Mouse (Mus musculus) forebrain, embryonic 11.5 days (tissue): Measurements from ENCODE around the gene Rfx8. TPM values are rescaled to one million over a fixed set of nuclear protein-coding genes. Genes with fewer than 3 reads are reported as not detected.
A peak's percentile ranks its signal among the peaks of the same experiment; 100 is the strongest.

Source experiments
- ATAC-seq: fragments of 200-750 bp; cut with Nextera tagmentation; replicated peaks from 2 replicates; pipeline ENCODE4 v1.8.0; 2017; ENCODE audit warnings: moderate TSS enrichment; ENCODE audit not compliant: low FRiP score
- DNase-seq: peaks from one replicate; pipeline ENCODE4 v3.0.0-alpha.2; 2017; ENCODE audit warnings: low spot score
- H3K27ac ChIP-seq: fragments of 300-500 bp; sonication (generic); 2 replicates; pipeline ENCODE4 v1.5.1; 2014; ENCODE audit warnings: low read depth, low read length
- H3K27me3 ChIP-seq: fragments of 300-500 bp; sonication (generic); 2 replicates; pipeline ENCODE4 v1.6.1; 2014; ENCODE audit warnings: mild to moderate bottlenecking, low read length, mixed read lengths; ENCODE audit not compliant: control insufficient read depth, insufficient read depth
- H3K36me3 ChIP-seq: fragments of 300-500 bp; sonication (generic); 2 replicates; pipeline ENCODE4 v1.6.1; 2014; ENCODE audit warnings: mild to moderate bottlenecking, low read length, moderate library complexity, mixed read lengths; ENCODE audit not compliant: control insufficient read depth, insufficient read depth
- H3K4me1 ChIP-seq: fragments of 300-500 bp; sonication (generic); replicated peaks from 2 replicates; pipeline ENCODE4 v1.6.1; 2014; ENCODE audit warnings: low read length, mixed read lengths; ENCODE audit not compliant: control insufficient read depth, insufficient read depth
- H3K4me2 ChIP-seq: fragments of 300-500 bp; sonication (generic); 2 replicates; pipeline ENCODE4 v1.6.1; 2014; ENCODE audit warnings: low read depth, mild to moderate bottlenecking, low read length, moderate library complexity, mixed read lengths; ENCODE audit not compliant: severe bottlenecking
- H3K4me3 ChIP-seq: fragments of 300-500 bp; sonication (generic); 2 replicates; pipeline ENCODE4 v1.5.1; 2014; ENCODE audit warnings: low read depth, low read length
- H3K9ac ChIP-seq: fragments of 300-500 bp; sonication (generic); 2 replicates; pipeline ENCODE4 v1.6.1; 2014; ENCODE audit warnings: low read length
- H3K9me3 ChIP-seq: fragments of 300-500 bp; sonication (generic); 2 replicates; pipeline ENCODE4 v1.6.1; 2016; ENCODE audit warnings: low read length, mixed read lengths; ENCODE audit not compliant: control insufficient read depth
- WGBS: fragments of 180-500 bp; shearing (Covaris S2); extraction: QIAGEN DNeasy Blood & Tissue Kit; methylation state at CpG from one replicate; pipeline ENCODE4 v1.1.7; 2014; 5-methylcytosine and 5-hydroxymethylcytosine counted together
- polyA plus RNA-seq: library from polyadenylated mRNA; unstranded; fragments of >200 nt; fragmentation: Nextera tagmentation; extraction: Ambion mirVana; gene quantifications from 2 replicates; pipeline ENCODE4 v1.2.1, GENCODE M21; 2014

Rfx8 gene
- polyA plus RNA-seq, 1 experiment from 2014 or later, result 0.45 TPM

- no peak for DNase-seq
- WGBS, result 87% methylated on average over 7 of the region's 7 CpGs
Observed at GRCm38 (mm10) chr1:39641667-39642066, 79.1 kb downstream of the Rfx8 start.

DNA sequence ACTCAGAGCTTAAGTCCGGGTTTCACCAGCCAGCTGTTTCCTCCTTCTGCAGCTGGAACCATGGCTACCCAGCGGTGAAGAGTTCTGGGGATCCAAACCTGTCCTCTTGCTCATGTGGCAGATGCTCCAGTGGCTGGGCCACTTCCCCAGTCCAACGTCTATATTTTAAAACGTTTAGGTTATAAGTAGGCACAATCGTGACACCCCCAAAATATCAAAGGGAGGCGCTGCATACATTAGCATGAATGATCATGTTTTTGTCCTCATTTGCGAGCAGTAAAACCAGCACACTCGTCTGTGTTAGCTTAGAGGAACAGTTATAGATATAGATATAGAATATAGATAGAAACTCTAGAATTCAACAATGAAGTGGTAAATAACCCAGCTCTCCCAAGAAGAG lies 83.7 kb downstream of the Rfx8 start:
- Histone ChIP-seq H3K9ac (no peak overlapping the region), H3K4me1 (0 out of 2 replicates have a peak, but pooled peaks cover 2% of the 10 kb centered on the region), H3K36me3 (no peaks in the 10 kb centered on the region), H3K27me3 (no peaks in the 10 kb centered on the region), H3K4me2 (no peak overlapping the region), H3K4me3 (no peak overlapping the region), H3K9me3 (0 out of 2 replicates have a peak, but pooled peaks cover 2% of the 10 kb centered on the region), H3K27ac (no peak overlapping the region)
- DNase-seq (no peak), ATAC-seq (no peak)
- 63% methylated on average over 8 of the region's 8 CpGs for WGBS

More at GRCm38 (mm10) chr1:39641667-39642066, 79.1 kb downstream of the Rfx8 start:
- H3K4me1 ChIP-seq, result 0 out of 2 replicates have a peak, but pooled peaks cover 2% of the 10 kb centered on the region
- no peak overlapping the region for H3K4me3 ChIP-seq
- H3K9me3 ChIP-seq, result 0 out of 2 replicates have a peak, but pooled peaks cover 2% of the 10 kb centered on the region
- no peak overlapping the region for H3K27ac ChIP-seq
- no peak overlapping the region for H3K4me2 ChIP-seq
- H3K9ac ChIP-seq, result no peak overlapping the region
- H3K36me3 ChIP-seq, result no peaks in the 10 kb centered on the region
- H3K27me3 ChIP-seq, result no peaks in the 10 kb centered on the region
- no peak for ATAC-seq

DNA sequence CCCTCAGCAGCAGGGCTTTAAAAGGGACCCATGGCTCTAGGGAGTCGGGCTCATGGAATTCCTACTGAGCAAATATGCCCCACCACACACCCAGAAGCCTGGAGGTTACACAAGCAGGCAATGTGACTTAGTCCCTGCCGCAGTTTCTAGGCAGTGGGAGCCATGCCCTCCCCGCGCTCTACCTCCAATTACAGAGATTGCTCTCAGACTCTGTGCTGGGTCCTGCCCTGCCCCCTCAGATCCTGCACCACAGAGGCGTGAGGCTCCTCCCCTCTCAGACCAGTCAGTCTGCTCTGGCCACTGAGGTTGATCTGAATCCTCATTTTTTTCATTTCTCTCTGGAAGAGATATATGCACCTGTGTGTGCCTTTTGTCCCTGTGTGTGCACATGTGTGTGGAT lies 84.1 kb downstream of the Rfx8 start:
- Histone ChIP-seq H3K9ac (no peak overlapping the region), H3K27ac (no peak overlapping the region), H3K27me3 (no peaks in the 10 kb centered on the region), H3K9me3 (0 out of 2 replicates have a peak, but pooled peaks cover 1% of the 10 kb centered on the region), H3K4me3 (no peak overlapping the region), H3K4me2 (no peak overlapping the region), H3K36me3 (no peaks in the 10 kb centered on the region), H3K4me1 (0 out of 2 replicates have a peak, but pooled peaks cover 2% of the 10 kb centered on the region)
- WGBS, result 4% methylated on average over 5 of the region's 5 CpGs
- ATAC-seq (no peak), DNase-seq (peak; percentile 54)

DNA sequence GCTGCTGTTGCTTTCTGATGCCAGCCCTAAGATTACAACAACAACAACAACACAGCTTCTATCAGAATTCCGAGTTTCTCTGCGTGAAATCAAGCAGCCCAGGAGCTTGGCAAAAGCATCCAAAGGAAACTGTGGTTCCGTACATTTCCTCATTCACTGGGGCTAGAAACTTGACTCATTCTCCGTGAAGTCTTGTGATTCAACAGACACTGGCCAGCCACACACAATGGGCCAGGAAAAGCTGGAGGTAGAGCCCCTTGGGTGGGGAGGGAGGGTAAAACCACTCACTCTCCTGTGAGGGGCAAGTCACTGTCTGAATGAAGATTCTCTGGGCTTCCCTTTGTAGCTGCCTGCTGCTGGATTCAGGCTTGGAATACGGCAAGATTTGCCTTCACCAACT lies 84.6 kb downstream of the Rfx8 start:
- no peaks in the 10 kb centered on the region for H3K9me3 ChIP-seq
- H3K4me2 ChIP-seq, result no peak overlapping the region
- H3K4me1 ChIP-seq, result 0 out of 2 replicates have a peak, but pooled peaks cover 2% of the 10 kb centered on the region
- no peaks in the 10 kb centered on the region for H3K36me3 ChIP-seq
- H3K9ac ChIP-seq, result no peak overlapping the region
- H3K27ac ChIP-seq, result no peak overlapping the region
- H3K4me3 ChIP-seq, result no peak overlapping the region
- ATAC-seq, result no peak
- no peaks in the 10 kb centered on the region for H3K27me3 ChIP-seq
- WGBS, result 34% methylated on average over 5 of the region's 5 CpGs
- DNase-seq, result no peak

- Histone ChIP-seq H3K36me3 (no peaks in the 10 kb centered on the region), H3K9me3 (no peaks in the 10 kb centered on the region), H3K27me3 (no peaks in the 10 kb centered on the region), H3K27ac (no peak overlapping the region), H3K9ac (no peak overlapping the region), H3K4me2 (no peak overlapping the region), H3K4me1 (no peaks in the 10 kb centered on the region), H3K4me3 (no peak overlapping the region)
- ATAC-seq (no peak), DNase-seq (no peak)
- 86% methylated on average over 9 of the region's 9 CpGs for WGBS
Observed at GRCm38 (mm10) chr1:39628606-39629005, 92.2 kb downstream of the Rfx8 start.

DNA sequence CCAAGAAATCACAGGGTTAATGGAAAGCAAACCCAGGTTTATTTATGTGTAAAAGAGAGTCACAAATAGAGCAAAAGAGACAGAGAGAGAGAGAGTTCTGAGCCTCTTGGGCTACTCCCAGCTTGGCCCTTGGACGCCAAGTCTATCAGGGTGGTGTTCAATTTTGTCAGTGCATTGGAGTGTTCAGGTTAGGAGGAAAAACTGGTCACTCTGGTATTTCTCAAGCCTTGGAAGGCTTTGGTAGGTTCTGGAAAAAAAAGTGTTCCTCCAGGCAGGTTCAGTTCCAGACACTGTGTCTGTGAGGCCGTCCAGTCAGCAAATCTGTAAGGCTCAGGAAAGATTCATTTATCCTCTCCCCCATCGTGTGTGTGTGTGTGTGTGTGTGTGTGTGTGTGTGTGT lies 95.3 kb downstream of the Rfx8 start:
- H3K27ac ChIP-seq, result no peak overlapping the region
- ATAC-seq (no peak), DNase-seq (no peak)
- H3K9me3 ChIP-seq, result no peaks in the 10 kb centered on the region
- WGBS, result 60% methylated on average over 3 of the region's 3 CpGs
- no peak overlapping the region for H3K4me2 ChIP-seq
- H3K36me3 ChIP-seq, result no peaks in the 10 kb centered on the region
- no peaks in the 10 kb centered on the region for H3K27me3 ChIP-seq
- no peaks in the 10 kb centered on the region for H3K4me1 ChIP-seq
- no peak overlapping the region for H3K9ac ChIP-seq
- H3K4me3 ChIP-seq, result no peak overlapping the region

DNA sequence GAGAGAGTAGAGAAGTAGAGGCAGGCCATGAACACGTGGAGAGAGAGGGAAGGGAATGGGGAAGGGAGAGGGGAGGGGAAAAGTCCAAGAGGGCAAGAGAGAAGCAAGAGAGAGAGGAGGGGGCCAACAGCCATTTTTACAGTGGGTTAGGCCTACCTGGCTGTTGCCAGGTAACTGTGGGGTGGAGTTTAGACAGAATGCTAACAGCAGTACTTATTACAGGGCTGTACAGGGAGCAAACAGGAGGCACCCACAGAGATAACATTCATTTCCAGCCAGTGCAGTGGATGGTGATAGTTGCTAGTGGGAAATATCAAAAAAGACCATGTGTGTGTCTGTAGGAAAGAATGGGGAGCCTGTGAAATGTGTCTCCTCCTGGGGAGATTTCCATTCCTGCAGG lies 97.1 kb downstream of the Rfx8 start:
- no peaks in the 10 kb centered on the region for H3K9me3 ChIP-seq
- no peak overlapping the region for H3K27ac ChIP-seq
- no peaks in the 10 kb centered on the region for H3K36me3 ChIP-seq
- no peaks in the 10 kb centered on the region for H3K27me3 ChIP-seq
- DNase-seq (no peak), ATAC-seq (no peak)
- H3K4me2 ChIP-seq, result no peak overlapping the region
- no peaks in the 10 kb centered on the region for H3K4me1 ChIP-seq
- no peak overlapping the region for H3K4me3 ChIP-seq
- 45% methylated on average over 1 of the region's 1 CpGs for WGBS
- no peak overlapping the region for H3K9ac ChIP-seq

GRCm38 (mm10) chr1:39623106-39623505 lies 97.7 kb downstream of the Rfx8 start:
- Histone ChIP-seq H3K27me3 (no peaks in the 10 kb centered on the region), H3K27ac (no peak overlapping the region), H3K36me3 (no peaks in the 10 kb centered on the region), H3K9me3 (no peaks in the 10 kb centered on the region), H3K4me3 (no peak overlapping the region), H3K4me2 (no peak overlapping the region), H3K4me1 (no peaks in the 10 kb centered on the region), H3K9ac (no peak overlapping the region)
- WGBS, result 94% methylated on average over 5 of the region's 5 CpGs
- no peak for ATAC-seq
- no peak for DNase-seq

GRCm38 (mm10) chr1:39618524-39618923 lies 102.3 kb downstream of the Rfx8 start:
- ATAC-seq, result no peak
- H3K9ac ChIP-seq, result no peak overlapping the region
- WGBS, result 43% methylated on average over 8 of the region's 8 CpGs

More at GRCm38 (mm10) chr1:39618524-39618923, 102.3 kb downstream of the Rfx8 start:
- H3K4me1 ChIP-seq, result no peaks in the 10 kb centered on the region
- H3K4me2 ChIP-seq, result no peak overlapping the region
- no peak for DNase-seq
- no peaks in the 10 kb centered on the region for H3K27me3 ChIP-seq
- H3K36me3 ChIP-seq, result no peaks in the 10 kb centered on the region
- H3K27ac ChIP-seq, result no peak overlapping the region
- H3K9me3 ChIP-seq, result no peaks in the 10 kb centered on the region
- no peak overlapping the region for H3K4me3 ChIP-seq
